Mouse (Mus musculus): ENCODE results near the gene Acsl3. TPM values are rescaled to one million over a fixed set of nuclear protein-coding genes. Genes with fewer than 3 reads are reported as not detected.
A peak's percentile ranks its signal among the peaks of the same experiment; 100 is the strongest.

Gene Acsl3
- polyA plus RNA-seq, 1 experiment from 2014 or later = 75.2 TPM

DNA sequence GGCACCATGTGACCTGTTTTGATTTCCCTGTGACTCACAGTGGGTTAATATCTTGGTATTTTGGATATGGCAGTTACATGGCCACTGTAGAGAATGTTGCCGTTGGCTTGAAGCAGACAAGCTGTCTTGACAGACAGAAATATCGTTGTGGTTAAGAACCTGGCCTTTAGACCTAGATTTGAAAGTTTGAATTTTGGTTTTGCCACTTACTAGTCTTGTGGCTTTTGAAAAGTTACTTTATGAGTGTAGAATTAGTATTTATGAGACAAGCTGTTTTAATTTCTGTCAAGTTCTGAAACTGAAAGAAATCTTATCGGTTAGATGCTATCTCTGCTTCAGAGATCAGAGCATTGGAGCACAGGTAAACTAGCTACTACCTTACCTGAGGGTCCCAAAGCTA lies 24.7 kb downstream of the Acsl3 start:
- no peaks in the 10 kb centered on the region for H3K9me3 ChIP-seq (ENCODE audit: low read length)
- 0 out of 2 replicates have a peak, but pooled peaks cover 5% of the 10 kb centered on the region for H3K36me3 ChIP-seq (ENCODE audit: insufficient read depth, low read length)
- H3K27ac ChIP-seq (ENCODE audit: low read length) = no peak overlapping the region
- H3K27me3 ChIP-seq (ENCODE audit: insufficient read depth, low read length) = no peaks in the 10 kb centered on the region
- no peaks in the 10 kb centered on the region for H3K4me1 ChIP-seq (ENCODE audit: insufficient read depth, low read length)
- no peak overlapping the region for H3K4me3 ChIP-seq (ENCODE audit: low read length)
- no peak for ATAC-seq (ENCODE audit: low FRiP score, low TSS enrichment)
- WGBS = 91% methylated on average over 3 of the region's 3 CpGs
- no peak overlapping the region for H3K4me2 ChIP-seq (replicated peaks; ENCODE audit: low read depth, low read length)
- no peak overlapping the region for H3K9ac ChIP-seq (replicated peaks; ENCODE audit: low read length)

DNA sequence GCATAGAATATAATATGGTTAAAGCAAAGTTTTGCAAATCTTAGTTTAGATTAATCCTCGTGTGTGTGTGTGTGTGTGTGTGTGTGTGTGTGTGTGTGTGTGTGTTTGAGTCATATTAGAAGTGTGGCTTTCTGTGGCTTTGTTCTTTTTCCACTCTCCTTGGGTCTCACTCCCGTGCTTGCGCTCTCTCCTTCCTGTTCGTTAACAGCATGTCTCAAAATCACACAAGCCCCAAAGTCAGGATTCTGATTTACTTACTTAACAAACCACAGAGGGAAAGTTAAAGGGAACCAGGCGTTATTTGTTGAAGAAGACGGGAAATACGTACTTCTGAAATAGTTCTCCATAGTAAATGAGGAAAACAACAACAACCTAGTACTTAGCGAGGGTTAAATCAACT lies 26.5 kb downstream of the Acsl3 start:
- no peaks in the 10 kb centered on the region for H3K27me3 ChIP-seq (ENCODE audit: insufficient read depth, low read length)
- 85% methylated on average over 8 of the region's 8 CpGs for WGBS
- no peaks in the 10 kb centered on the region for H3K4me1 ChIP-seq (ENCODE audit: insufficient read depth, low read length)
- H3K9me3 ChIP-seq (ENCODE audit: low read length) = no peaks in the 10 kb centered on the region
- no peak overlapping the region for H3K27ac ChIP-seq (ENCODE audit: low read length)
- H3K36me3 ChIP-seq (ENCODE audit: insufficient read depth, low read length) = 0 out of 2 replicates have a peak, but pooled peaks cover 12% of the 10 kb centered on the region
- no peak overlapping the region for H3K4me2 ChIP-seq (replicated peaks; ENCODE audit: low read depth, low read length)
- H3K9ac ChIP-seq (replicated peaks; ENCODE audit: low read length) = no peak overlapping the region
- H3K4me3 ChIP-seq (ENCODE audit: low read length) = no peak overlapping the region
- ATAC-seq (ENCODE audit: low FRiP score, low TSS enrichment) = no peak

DNA sequence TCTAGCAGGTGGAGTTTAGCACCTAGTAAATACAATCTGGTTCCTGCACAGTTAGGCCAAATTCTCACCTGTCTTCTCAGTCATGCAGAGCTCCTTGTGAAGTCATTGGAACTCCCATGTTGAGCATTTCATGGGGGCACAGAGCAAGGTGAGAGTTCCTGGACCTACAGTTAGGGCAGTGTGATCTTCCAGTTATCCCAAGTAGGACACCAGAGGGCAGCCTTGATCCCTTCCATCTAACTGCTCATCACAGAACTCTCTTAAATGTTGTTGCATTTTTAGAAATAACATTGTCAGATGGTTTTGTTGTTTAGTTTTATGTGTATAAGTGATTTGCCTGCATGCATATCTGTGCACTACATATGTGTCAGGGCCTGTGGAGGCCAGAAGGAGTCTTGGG lies 29.2 kb downstream of the Acsl3 start:
- Histone ChIP-seq H3K4me1 (ENCODE audit: insufficient read depth, low read length) (no peaks in the 10 kb centered on the region), H3K36me3 (ENCODE audit: insufficient read depth, low read length) (peaks cover 22% of the 10 kb centered on the region), H3K9ac (replicated peaks; ENCODE audit: low read length) (no peak overlapping the region), H3K4me2 (replicated peaks; ENCODE audit: low read depth, low read length) (no peak overlapping the region), H3K27me3 (ENCODE audit: insufficient read depth, low read length) (no peaks in the 10 kb centered on the region), H3K9me3 (ENCODE audit: low read length) (no peaks in the 10 kb centered on the region), H3K27ac (ENCODE audit: low read length) (no peak overlapping the region), H3K4me3 (ENCODE audit: low read length) (no peak overlapping the region)
- no peak for ATAC-seq (ENCODE audit: low FRiP score, low TSS enrichment)

DNA sequence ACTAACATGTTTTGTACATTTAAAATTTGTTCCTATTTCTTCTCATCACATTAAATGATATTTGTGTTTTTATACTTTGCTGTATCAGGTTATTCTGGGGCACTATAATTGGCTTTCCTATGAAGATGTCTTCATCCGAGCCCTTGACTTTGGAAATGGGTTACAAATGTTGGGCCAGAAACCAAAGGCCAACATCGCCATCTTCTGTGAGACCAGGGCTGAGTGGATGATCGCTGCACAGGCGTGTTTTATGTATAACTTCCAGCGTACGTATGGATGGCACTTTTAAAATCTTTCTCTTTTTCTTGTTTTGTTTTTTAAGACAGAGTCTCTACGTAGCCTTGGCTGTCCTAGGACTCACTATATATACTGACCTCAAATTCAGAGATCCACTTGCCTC lies 30.5 kb downstream of the Acsl3 start:
- WGBS = 85% methylated on average over 7 of the region's 7 CpGs
- no peaks in the 10 kb centered on the region for H3K27me3 ChIP-seq (ENCODE audit: insufficient read depth, low read length)
- no peak overlapping the region for H3K4me2 ChIP-seq (replicated peaks; ENCODE audit: low read depth, low read length)
- no peak overlapping the region for H3K4me3 ChIP-seq (ENCODE audit: low read length)
- no peaks in the 10 kb centered on the region for H3K4me1 ChIP-seq (ENCODE audit: insufficient read depth, low read length)
- peaks cover 31% of the 10 kb centered on the region for H3K36me3 ChIP-seq (ENCODE audit: insufficient read depth, low read length)
- no peak for ATAC-seq (ENCODE audit: low FRiP score, low TSS enrichment)
- H3K9ac ChIP-seq (replicated peaks; ENCODE audit: low read length) = no peak overlapping the region
- no peak overlapping the region for H3K27ac ChIP-seq (ENCODE audit: low read length)
- H3K9me3 ChIP-seq (ENCODE audit: low read length) = no peaks in the 10 kb centered on the region

DNA sequence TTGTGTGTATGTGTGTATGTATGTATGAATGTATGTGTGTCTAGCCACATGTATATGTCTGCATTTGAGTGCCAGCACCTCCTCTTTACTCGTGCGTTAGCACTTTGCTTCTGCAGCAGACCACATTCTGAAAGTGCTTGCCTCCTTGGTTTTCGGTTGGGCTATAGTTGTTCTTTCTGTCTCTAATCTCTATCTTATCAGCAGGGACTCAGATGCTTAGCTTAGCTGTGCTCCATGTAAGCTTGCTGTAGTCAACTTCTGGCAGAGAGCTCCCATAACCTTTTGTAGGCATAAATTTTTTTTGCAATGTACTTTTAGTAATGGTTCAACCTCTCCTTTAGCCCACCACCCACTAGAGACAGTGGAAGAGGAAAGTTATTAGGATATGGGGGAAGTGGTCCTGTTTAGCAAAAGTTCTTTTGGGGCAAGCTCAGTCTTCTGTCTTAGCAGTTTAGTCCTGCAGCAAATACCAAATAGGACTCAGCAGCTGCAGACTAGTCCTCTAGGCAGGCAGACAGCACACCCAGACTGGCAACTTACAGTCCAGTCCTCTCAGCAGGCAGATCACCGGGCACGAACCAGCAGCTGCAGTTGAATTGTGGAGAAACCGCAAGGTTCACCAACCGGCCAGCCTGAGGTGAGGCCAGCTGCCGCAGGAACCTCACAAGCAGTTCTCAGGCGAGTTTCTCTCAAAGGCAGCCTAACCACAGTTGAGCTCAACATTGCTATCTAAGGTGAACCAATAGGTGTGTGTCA lies 37.1 kb downstream of the Acsl3 start:
- Histone ChIP-seq H3K36me3 (ENCODE audit: insufficient read depth, low read length) (peaks cover 58% of the 10 kb centered on the region), H3K4me2 (replicated peaks; ENCODE audit: low read depth, low read length) (no peak overlapping the region), H3K4me1 (ENCODE audit: insufficient read depth, low read length) (no peaks in the 10 kb centered on the region), H3K9ac (replicated peaks; ENCODE audit: low read length) (no peak overlapping the region), H3K4me3 (ENCODE audit: low read length) (no peak overlapping the region), H3K27me3 (ENCODE audit: insufficient read depth, low read length) (no peaks in the 10 kb centered on the region), H3K9me3 (ENCODE audit: low read length) (no peaks in the 10 kb centered on the region), H3K27ac (ENCODE audit: low read length) (no peak overlapping the region)
- no peak for ATAC-seq (ENCODE audit: low FRiP score, low TSS enrichment)
- WGBS = 94% methylated on average over 9 of the region's 9 CpGs

DNA sequence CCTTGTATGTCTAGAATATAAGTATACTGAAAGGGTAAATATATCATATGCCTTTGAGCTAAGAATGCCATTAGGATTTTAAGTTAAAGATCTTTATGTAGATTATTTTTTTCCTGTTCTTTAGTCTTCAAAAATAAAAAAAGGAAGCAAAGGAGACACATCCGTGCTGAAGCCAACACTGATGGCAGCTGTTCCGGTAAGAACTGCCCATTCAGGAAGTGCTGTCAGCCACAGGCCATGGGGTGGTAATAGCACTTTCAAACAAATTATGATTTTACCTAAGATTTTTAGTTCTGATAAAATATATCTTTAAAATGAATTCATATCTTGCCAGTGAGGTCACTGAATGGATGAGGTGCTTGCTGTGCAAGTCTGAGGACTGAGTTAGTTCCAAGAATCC lies 38.7 kb downstream of the Acsl3 start:
- peaks cover 52% of the 10 kb centered on the region for H3K36me3 ChIP-seq (ENCODE audit: insufficient read depth, low read length)
- H3K9ac ChIP-seq (replicated peaks; ENCODE audit: low read length) = no peak overlapping the region
- H3K4me2 ChIP-seq (replicated peaks; ENCODE audit: low read depth, low read length) = no peak overlapping the region
- H3K4me1 ChIP-seq (ENCODE audit: insufficient read depth, low read length) = no peaks in the 10 kb centered on the region
- ATAC-seq (ENCODE audit: low FRiP score, low TSS enrichment) = no peak
- H3K27ac ChIP-seq (ENCODE audit: low read length) = no peak overlapping the region
- WGBS = 77% methylated on average over 2 of the region's 2 CpGs
- no peaks in the 10 kb centered on the region for H3K27me3 ChIP-seq (ENCODE audit: insufficient read depth, low read length)
- H3K9me3 ChIP-seq (ENCODE audit: low read length) = no peaks in the 10 kb centered on the region
- no peak overlapping the region for H3K4me3 ChIP-seq (ENCODE audit: low read length)

DNA sequence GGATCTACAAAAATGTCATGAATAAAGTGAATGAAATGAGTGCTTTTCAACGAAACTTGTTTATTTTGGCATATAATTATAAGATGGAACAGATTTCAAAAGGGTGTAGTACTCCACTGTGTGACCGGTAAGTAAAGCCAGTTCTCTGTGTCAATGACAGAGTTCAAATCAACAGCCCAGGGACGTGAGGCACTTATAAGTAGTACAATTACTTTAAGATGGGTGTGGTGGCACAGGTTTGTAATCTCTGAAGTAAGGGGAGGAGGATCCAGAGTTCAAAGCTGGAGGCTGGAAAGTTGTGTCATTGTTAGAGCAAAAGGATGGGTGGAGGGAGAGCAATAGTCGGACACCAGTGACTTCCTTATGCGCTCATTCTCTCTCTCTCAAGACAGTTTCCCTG lies 39.3 kb downstream of the Acsl3 start:
- no peak for ATAC-seq (ENCODE audit: low FRiP score, low TSS enrichment)
- no peaks in the 10 kb centered on the region for H3K9me3 ChIP-seq (ENCODE audit: low read length)

DNA sequence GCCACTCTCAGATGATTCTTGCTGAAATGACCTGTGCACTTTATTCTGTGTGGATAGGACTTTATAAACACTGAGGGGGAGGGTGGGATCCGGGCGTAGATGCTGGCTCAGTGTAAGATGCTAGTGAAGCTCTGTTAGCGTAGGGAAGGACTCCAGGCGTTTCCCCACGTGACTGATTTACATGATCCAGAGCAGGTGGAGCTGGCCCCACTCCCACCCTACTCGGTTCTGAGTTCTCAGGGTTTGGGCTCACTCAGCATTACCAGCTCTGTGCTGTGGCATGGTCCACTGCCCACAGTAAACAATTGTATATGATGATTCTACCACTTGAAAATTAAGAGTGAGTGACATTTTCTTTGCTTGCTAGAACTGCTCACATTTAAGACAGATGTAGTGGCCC lies 40.5 kb downstream of the Acsl3 start:
- 57% methylated on average over 6 of the region's 6 CpGs for whole genome bisulfite sequencing
- H3K4me3 ChIP-seq (ENCODE audit: low read length) = no peak overlapping the region
- no peaks in the 10 kb centered on the region for H3K4me1 ChIP-seq (ENCODE audit: insufficient read depth, low read length)
- peaks cover 54% of the 10 kb centered on the region for H3K36me3 ChIP-seq (ENCODE audit: insufficient read depth, low read length)
- ATAC-seq (ENCODE audit: low FRiP score, low TSS enrichment) = peak; percentile 70
- no peak overlapping the region for H3K4me2 ChIP-seq (replicated peaks; ENCODE audit: low read depth, low read length)
- H3K27me3 ChIP-seq (ENCODE audit: insufficient read depth, low read length) = no peaks in the 10 kb centered on the region
- no peaks in the 10 kb centered on the region for H3K9me3 ChIP-seq (ENCODE audit: low read length)
- no peak overlapping the region for H3K9ac ChIP-seq (replicated peaks; ENCODE audit: low read length)
- no peak overlapping the region for H3K27ac ChIP-seq (ENCODE audit: low read length)

More for the DNA sequence above, 39.3 kb downstream of the Acsl3 start:
- WGBS = 81% methylated on average over 5 of the region's 5 CpGs
- Histone ChIP-seq H3K4me1 (ENCODE audit: insufficient read depth, low read length) (no peaks in the 10 kb centered on the region), H3K36me3 (ENCODE audit: insufficient read depth, low read length) (peaks cover 55% of the 10 kb centered on the region), H3K9ac (replicated peaks; ENCODE audit: low read length) (no peak overlapping the region), H3K4me2 (replicated peaks; ENCODE audit: low read depth, low read length) (no peak overlapping the region), H3K27me3 (ENCODE audit: insufficient read depth, low read length) (no peaks in the 10 kb centered on the region), H3K4me3 (ENCODE audit: low read length) (no peak overlapping the region), H3K27ac (ENCODE audit: low read length) (no peak overlapping the region)

DNA sequence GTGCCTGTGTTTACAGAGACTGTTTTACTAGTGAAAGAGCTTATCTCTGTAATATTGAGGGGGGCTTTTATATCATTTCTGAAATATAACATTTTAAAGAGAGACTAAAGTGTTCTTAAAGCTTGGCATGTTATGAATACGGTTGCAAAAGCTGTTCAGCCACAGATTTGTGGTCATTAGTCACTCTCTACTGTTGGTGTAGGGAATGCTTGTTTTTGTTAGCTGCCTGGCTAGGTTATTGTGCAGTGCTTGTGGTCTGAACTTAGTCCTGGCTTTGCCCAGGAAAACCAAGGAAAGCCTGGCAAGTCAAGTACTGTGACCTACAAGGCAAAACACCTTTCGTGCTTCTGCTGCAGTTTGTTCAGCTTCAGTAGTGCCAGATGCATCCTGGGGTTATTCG lies 44.1 kb downstream of the Acsl3 start:
- no peaks in the 10 kb centered on the region for H3K4me1 ChIP-seq (ENCODE audit: insufficient read depth, low read length)
- WGBS = 89% methylated on average over 3 of the region's 3 CpGs
- H3K4me2 ChIP-seq (replicated peaks; ENCODE audit: low read depth, low read length) = no peak overlapping the region
- no peak overlapping the region for H3K27ac ChIP-seq (ENCODE audit: low read length)
- ATAC-seq (ENCODE audit: low FRiP score, low TSS enrichment) = no peak
- H3K27me3 ChIP-seq (ENCODE audit: insufficient read depth, low read length) = no peaks in the 10 kb centered on the region
- H3K4me3 ChIP-seq (ENCODE audit: low read length) = no peak overlapping the region
- no peak overlapping the region for H3K9ac ChIP-seq (replicated peaks; ENCODE audit: low read length)
- H3K36me3 ChIP-seq (ENCODE audit: insufficient read depth, low read length) = peaks cover 48% of the 10 kb centered on the region
- no peaks in the 10 kb centered on the region for H3K9me3 ChIP-seq (ENCODE audit: low read length)

DNA sequence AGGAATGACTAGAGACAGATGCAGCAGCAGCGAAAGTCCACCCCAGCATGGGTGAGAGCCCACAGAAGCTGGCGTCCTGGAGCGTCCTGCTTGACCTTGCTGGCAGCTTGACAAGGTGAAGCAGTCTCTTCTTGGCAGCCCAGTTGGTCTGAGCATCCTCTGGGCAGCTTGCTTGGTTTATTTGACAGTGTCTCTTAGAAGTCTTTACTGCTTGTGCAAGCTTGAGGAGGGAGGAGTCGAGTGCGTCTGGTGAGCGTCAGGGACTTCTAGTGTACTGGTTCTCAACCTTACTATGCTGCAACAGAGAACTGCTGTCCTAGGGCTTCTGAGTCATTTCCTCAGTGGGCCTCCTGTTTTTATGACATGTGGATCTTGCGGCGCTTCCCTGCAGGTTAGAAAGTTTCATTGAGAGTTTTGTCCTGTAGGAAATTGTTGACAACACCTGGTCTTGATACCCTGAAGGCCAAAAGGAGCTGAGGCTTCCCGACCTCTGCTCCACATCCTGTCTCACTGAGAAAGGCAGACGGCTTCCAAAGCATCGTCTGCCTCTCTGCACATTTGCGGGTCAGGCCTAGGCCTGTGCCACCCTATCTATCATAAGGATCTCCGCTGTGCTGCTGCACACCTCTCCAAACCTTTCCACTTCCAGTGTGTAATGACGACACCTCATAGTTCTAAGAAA lies 44.8 kb downstream of the Acsl3 start:
- Histone ChIP-seq H3K4me1 (ENCODE audit: insufficient read depth, low read length) (no peaks in the 10 kb centered on the region), H3K4me3 (ENCODE audit: low read length) (no peak overlapping the region), H3K27ac (ENCODE audit: low read length) (no peak overlapping the region), H3K9ac (replicated peaks; ENCODE audit: low read length) (no peak overlapping the region), H3K4me2 (replicated peaks; ENCODE audit: low read depth, low read length) (no peak overlapping the region), H3K9me3 (ENCODE audit: low read length) (no peaks in the 10 kb centered on the region), H3K36me3 (ENCODE audit: insufficient read depth, low read length) (peaks cover 43% of the 10 kb centered on the region), H3K27me3 (ENCODE audit: insufficient read depth, low read length) (no peaks in the 10 kb centered on the region)
- ATAC-seq (ENCODE audit: low FRiP score, low TSS enrichment) = no peak
- WGBS = 62% methylated on average over 14 of the region's 14 CpGs

All from kidney, embryonic 16.5 days (tissue).